Mouse (Mus musculus) right cerebral cortex, postnatal 4 days (tissue): ENCODE results near the gene Lmbr1.

ENCODE experiments used
- DNase-seq: peaks from one replicate; pipeline ENCODE4 v3.0.0-alpha.2; 2022

Lmbr1 gene

GRCm38 (mm10) chr5:29251496-29251873 lies 126.7 kb downstream of the Lmbr1 start:
- DNase-seq, result no peak

- DNase-seq, result no peak
These were observed 127.2 kb downstream of the Lmbr1 start for GRCm38 (mm10) chr5:29250795-29251495.

GRCm38 (mm10) chr5:29244769-29245168 lies 133.4 kb downstream of the Lmbr1 start:
- DNase-seq, result no peak

- no peak for DNase-seq
These were observed 139.8 kb downstream of the Lmbr1 start for GRCm38 (mm10) chr5:29238379-29238778.

DNA sequence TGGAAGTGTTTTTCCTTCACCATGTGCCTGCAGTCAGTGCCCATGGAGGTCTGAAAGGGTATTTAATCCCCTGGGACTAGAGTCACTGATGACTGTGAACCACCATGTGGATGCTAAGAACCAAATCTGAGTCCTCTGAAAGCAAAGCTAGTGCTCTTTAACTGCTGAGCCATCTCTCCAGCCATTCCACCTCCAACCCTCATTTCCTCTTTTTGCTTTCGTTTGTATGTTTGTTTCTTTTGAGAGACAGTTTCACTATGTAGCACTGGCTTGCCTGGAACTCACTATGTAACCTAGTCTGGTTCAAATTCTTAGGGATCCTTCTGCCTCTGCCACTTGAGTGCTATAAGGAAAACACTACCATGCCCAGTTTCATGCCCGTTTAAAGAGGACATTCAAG lies 147.7 kb downstream of the Lmbr1 start:
- no peak for DNase-seq

GRCm38 (mm10) chr5:29224089-29224488 lies 154.1 kb downstream of the Lmbr1 start:
- DNase-seq, result no peak

DNA sequence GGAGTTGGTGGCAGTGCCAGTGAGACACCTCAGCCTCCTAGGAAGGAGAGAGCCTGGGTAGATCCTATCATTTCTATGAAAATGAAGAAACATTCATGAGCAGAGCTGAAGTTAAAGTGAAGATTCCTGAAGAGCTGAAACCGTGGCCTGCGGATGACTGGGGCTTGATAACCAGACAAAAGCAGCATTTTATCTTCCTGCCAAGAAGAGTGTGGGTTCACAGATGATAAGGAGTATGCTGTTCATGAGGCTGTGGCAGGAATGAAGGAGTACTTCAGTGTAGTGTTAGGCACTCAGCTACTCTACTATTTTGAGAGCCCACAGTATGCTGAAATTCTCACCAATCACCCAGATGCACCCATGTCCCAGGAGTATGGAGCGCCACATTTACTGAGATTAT lies 160.2 kb downstream of the Lmbr1 start:
- DNase-seq, result no peak

DNA sequence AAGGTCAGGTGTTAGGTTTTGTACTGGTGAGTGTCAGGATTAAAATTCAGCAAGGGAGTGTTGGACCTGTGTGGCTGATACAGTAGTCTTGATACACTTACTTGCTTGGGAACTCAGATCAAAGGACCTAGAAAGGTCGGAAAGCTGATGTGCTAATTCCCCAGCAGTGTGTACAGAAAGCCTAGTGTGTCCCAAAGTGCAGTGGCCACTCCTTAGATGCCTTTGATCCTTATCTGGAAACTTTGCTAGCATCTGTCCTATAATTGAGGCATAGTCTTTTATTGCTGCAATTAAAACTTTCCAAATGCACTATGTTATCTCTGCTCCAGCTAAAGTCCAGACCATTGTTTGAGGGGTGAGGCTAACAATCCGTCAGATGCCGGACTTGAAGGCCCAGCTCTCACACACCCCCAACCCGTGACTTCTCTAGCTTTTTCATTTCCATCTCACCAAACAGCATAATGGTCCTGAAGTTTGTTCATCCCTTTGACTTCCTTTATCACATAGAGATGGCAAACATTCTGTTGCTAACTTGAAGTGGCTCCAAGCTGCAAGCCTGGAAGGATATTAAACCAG lies 166.1 kb downstream of the Lmbr1 start:
- no peak for DNase-seq

DNA sequence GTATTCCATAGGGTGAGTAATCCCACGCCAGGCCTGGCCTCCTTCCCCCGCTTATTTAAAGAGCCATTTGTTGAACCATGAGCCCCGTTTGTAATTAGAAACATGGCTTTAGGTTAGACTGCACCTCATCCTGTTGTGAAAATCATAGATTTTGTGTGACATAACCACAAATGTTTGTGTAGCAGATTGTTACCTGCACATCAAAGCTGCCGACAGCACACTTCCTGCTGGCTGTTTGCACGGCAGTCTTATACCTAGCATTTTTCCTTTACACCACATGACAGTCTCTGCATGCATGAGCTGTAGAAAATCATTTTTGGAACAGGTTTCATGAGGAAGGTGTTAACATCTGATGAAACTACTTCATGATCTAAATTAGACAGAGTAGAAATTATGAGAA lies 172.5 kb downstream of the Lmbr1 start:
- no peak for DNase-seq

DNA sequence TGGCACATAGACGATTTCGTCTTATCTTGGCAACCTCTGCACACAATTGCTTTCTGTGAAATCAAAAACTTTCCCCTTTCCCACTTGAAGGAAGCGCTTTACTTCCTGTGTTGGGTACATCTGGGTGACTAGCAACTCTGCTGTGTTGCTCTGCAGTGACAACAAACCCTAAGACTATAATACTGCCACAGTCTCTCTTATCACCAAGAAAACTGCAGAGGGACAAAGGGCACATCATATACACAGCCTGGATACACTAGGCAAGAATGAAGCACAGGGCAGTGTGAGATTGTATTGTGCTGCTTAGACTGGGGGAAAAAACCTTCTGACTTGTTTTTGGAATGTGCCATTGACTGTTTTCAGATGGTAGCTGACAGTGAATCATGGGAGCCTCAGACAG lies 178.3 kb downstream of the Lmbr1 start:
- no peak for DNase-seq

DNA sequence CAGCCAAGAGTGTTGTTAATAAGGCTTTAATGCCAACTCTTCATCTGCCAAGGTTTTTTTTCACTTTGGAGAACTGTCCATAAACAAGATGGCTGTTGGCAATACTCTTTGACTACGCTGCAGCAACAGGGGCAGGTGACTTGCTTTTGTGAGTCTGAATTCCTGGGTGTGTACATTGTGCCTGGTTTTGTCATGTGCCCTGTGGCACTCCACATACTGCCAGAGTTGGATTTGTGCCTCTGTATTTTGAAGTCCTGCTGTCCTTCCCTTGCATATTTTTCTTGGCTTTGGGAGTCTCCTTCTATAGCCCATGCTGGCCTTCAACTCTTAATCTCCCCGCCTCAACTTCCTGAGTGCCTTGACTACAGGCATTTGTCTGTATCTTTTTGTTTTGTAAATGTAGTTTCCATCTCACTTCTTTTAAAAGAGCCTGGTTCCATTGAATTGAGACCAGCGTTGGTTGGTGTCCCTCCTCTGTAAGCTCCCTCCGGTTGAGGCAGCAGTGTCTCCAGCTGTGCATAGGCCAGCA lies 179.2 kb downstream of the Lmbr1 start:
- no peak for DNase-seq

DNA sequence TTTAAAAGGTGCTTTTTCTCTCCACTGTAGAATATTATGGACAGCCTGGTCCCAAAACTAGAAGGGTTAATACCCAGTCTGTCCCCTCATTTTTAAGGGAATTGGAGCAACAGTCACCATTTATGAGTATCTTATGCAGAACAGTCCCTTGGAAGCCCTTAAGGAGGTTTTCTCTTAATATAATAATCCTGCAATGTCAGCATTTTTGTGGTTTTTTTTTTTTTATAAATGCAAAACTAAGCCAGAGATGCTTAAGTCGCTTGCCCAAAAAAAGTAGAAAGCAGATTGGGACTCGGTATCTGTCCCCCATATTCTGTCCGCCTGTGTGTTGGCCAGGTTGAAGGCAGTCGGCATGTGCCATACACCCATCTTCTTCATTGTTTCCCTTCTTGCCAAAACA lies 181.0 kb downstream of the Lmbr1 start:
- DNase-seq, result no peak

GRCm38 (mm10) chr5:29196264-29196658 lies 181.9 kb downstream of the Lmbr1 start:
- DNase-seq, result no peak

- DNase-seq, result peak; percentile 84
These were observed 182.5 kb downstream of the Lmbr1 start, which contains the start of gene Rnf32 for GRCm38 (mm10) chr5:29195570-29196263. Gene Rnf32 (plus strand): TSS chr5:29195992.

DNA sequence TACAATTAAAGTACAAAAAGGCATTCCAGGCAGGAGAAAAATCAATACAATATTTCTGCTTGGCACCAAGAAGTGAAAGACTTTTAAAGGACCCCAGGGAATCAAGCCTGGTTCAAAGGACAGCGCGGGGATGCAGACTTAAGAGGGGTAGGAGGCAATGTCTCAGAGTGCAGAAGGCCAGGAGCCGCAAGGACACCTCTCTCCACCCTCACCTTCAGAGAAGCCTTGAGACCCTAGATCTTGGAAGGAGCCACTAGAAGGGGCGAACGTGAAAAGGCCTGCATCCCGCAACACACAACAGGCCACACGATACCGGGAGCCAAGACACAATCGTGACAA lies 183.0 kb downstream of the Lmbr1 start:
- DNase-seq, result no peak

GRCm38 (mm10) chr5:29186798-29187197 lies 191.4 kb downstream of the Lmbr1 start:
- no peak for DNase-seq
